Mouse (Mus musculus): ENCODE measurements around the gene Tnfrsf21. TPM values are rescaled to one million over a fixed set of nuclear protein-coding genes. Genes with fewer than 3 reads are reported as not detected.

The Tnfrsf21 gene
- polyA plus RNA-seq, 1 experiment from 2014 or later: 29.4 TPM

- Histone ChIP-seq H3K36me3 (ENCODE audit: control insufficient read depth, insufficient read depth, low read length) (0 out of 2 replicates have a peak, but pooled peaks cover 3% of the 10 kb centered on the region), H3K4me2 (no peak overlapping the region), H3K4me3 (ENCODE audit: low read depth, low read length) (no peak overlapping the region), H3K4me1 (ENCODE audit: control insufficient read depth, insufficient read depth, low read length) (no peaks in the 10 kb centered on the region), H3K27me3 (ENCODE audit: control insufficient read depth, insufficient read depth, low read length) (no peaks in the 10 kb centered on the region), H3K9me3 (ENCODE audit: control insufficient read depth, low read length) (no peaks in the 10 kb centered on the region), H3K27ac (ENCODE audit: low read depth, low read length) (no peak overlapping the region), H3K9ac (ENCODE audit: low read length) (no peak overlapping the region)
- no peak for ATAC-seq (ENCODE audit: low FRiP score)
- WGBS: 80% methylated on average over 8 of the region's 8 CpGs
- DNase-seq (ENCODE audit: low spot score, missing footprints): no peak
Measured at GRCm38 (mm10) chr17:43032489-43033036, 16.2 kb downstream of the Tnfrsf21 start.

DNA sequence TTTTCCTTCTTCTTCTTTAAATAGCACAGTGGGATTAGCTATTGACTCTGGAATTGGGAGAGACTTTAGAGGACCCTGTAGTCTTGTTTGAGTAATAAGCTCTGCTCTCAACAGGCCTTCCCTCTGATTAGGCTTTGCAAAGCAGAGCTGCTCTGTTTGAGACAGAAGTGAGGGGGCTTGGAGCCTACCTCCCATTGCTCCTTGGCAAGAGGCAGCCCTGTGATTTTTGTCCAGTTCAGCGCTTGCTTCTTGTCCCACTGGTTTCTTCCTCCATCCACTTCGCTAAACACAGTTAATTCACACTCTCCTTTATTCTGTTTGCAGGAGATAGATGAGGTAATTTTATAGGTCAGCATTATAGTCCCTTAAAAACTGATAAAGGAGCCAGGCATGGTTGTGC, 19.0 kb downstream of the Tnfrsf21 start:
- Histone ChIP-seq H3K4me2 (no peak overlapping the region), H3K4me3 (ENCODE audit: low read depth, low read length) (no peak overlapping the region), H3K9ac (ENCODE audit: low read length) (no peak overlapping the region), H3K27me3 (ENCODE audit: control insufficient read depth, insufficient read depth, low read length) (no peaks in the 10 kb centered on the region), H3K36me3 (ENCODE audit: control insufficient read depth, insufficient read depth, low read length) (peaks cover 14% of the 10 kb centered on the region), H3K27ac (ENCODE audit: low read depth, low read length) (no peak overlapping the region), H3K4me1 (ENCODE audit: control insufficient read depth, insufficient read depth, low read length) (no peaks in the 10 kb centered on the region), H3K9me3 (ENCODE audit: control insufficient read depth, low read length) (no peaks in the 10 kb centered on the region)
- no peak for DNase-seq (ENCODE audit: low spot score, missing footprints)
- ATAC-seq (ENCODE audit: low FRiP score): no peak
- WGBS: 83% methylated on average over 2 of the region's 2 CpGs

- Histone ChIP-seq H3K4me2 (no peak overlapping the region), H3K27ac (ENCODE audit: low read depth, low read length) (no peak overlapping the region), H3K36me3 (ENCODE audit: control insufficient read depth, insufficient read depth, low read length) (peaks cover 14% of the 10 kb centered on the region), H3K9ac (ENCODE audit: low read length) (no peak overlapping the region), H3K27me3 (ENCODE audit: control insufficient read depth, insufficient read depth, low read length) (no peaks in the 10 kb centered on the region), H3K9me3 (ENCODE audit: control insufficient read depth, low read length) (no peaks in the 10 kb centered on the region), H3K4me3 (ENCODE audit: low read depth, low read length) (no peak overlapping the region), H3K4me1 (ENCODE audit: control insufficient read depth, insufficient read depth, low read length) (no peaks in the 10 kb centered on the region)
- no peak for DNase-seq (ENCODE audit: low spot score, missing footprints)
- WGBS: 85% methylated on average over 10 of the region's 10 CpGs
- no peak for ATAC-seq (ENCODE audit: low FRiP score)
Measured at GRCm38 (mm10) chr17:43036058-43036757, 19.9 kb downstream of the Tnfrsf21 start.

DNA sequence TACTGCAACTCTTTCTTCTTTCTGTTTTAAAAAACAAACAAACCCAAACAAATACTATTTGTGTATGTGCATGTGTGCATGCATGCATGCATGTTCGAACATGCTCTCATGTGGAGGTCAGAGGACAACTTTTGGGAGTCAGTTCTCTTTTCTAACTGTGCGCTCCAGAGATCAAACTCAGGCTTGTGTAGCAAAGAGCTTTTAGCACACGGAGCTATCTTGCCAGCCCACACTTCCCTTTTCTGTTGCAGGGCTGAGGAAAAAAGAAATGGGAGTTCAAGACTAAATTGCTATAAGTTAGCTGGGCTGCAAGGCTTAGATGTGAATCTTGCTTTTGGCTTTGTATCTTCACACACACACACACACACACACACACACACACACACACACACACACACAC, 24.2 kb downstream of the Tnfrsf21 start:
- peaks cover 14% of the 10 kb centered on the region for H3K36me3 ChIP-seq (ENCODE audit: control insufficient read depth, insufficient read depth, low read length)
- H3K9ac ChIP-seq (ENCODE audit: low read length): no peak overlapping the region
- no peaks in the 10 kb centered on the region for H3K9me3 ChIP-seq (ENCODE audit: control insufficient read depth, low read length)
- WGBS: 82% methylated on average over 3 of the region's 3 CpGs
- H3K27ac ChIP-seq (ENCODE audit: low read depth, low read length): no peak overlapping the region
- H3K4me1 ChIP-seq (ENCODE audit: control insufficient read depth, insufficient read depth, low read length): no peaks in the 10 kb centered on the region
- H3K4me3 ChIP-seq (ENCODE audit: low read depth, low read length): no peak overlapping the region
- no peaks in the 10 kb centered on the region for H3K27me3 ChIP-seq (ENCODE audit: control insufficient read depth, insufficient read depth, low read length)
- no peak overlapping the region for H3K4me2 ChIP-seq
- DNase-seq (ENCODE audit: low spot score, missing footprints) (no peak), ATAC-seq (ENCODE audit: low FRiP score) (no peak)

GRCm38 (mm10) chr17:43050619-43051018, 34.3 kb downstream of the Tnfrsf21 start:
- no peaks in the 10 kb centered on the region for H3K27me3 ChIP-seq (ENCODE audit: control insufficient read depth, insufficient read depth, low read length)
- WGBS: 93% methylated on average over 2 of the region's 2 CpGs
- DNase-seq (ENCODE audit: low spot score, missing footprints) (no peak), ATAC-seq (ENCODE audit: low FRiP score) (no peak)
- no peak overlapping the region for H3K4me2 ChIP-seq
- H3K4me3 ChIP-seq (ENCODE audit: low read depth, low read length): no peak overlapping the region
- no peak overlapping the region for H3K9ac ChIP-seq (ENCODE audit: low read length)
- no peaks in the 10 kb centered on the region for H3K36me3 ChIP-seq (ENCODE audit: control insufficient read depth, insufficient read depth, low read length)
- H3K9me3 ChIP-seq (ENCODE audit: control insufficient read depth, low read length): no peaks in the 10 kb centered on the region
- H3K4me1 ChIP-seq (ENCODE audit: control insufficient read depth, insufficient read depth, low read length): no peaks in the 10 kb centered on the region
- no peak overlapping the region for H3K27ac ChIP-seq (ENCODE audit: low read depth, low read length)

DNA sequence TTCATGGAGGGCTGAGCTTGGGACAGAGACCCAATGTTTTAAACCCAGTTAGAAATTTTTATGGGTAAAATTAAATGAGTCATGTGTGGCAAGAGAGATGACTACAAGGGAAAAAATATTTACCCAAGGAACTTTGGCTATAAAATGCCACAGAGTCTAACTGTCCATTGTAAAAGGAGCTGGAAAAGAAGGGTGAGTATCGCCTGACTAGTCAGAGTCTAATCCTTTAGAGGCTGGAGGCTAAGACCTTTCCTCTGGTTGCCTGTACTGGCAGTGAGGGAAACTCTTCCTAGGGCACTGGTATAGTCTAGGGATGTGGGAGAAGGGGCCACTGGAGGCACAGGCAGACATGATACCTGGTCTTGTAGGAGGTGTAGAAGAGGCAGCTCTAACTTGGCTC, 36.4 kb downstream of the Tnfrsf21 start:
- no peaks in the 10 kb centered on the region for H3K36me3 ChIP-seq (ENCODE audit: control insufficient read depth, insufficient read depth, low read length)
- no peaks in the 10 kb centered on the region for H3K27me3 ChIP-seq (ENCODE audit: control insufficient read depth, insufficient read depth, low read length)
- ATAC-seq (ENCODE audit: low FRiP score) (no peak), DNase-seq (ENCODE audit: low spot score, missing footprints) (no peak)
- no peak overlapping the region for H3K27ac ChIP-seq (ENCODE audit: low read depth, low read length)
- WGBS: 86% methylated on average over 1 of the region's 1 CpGs
- H3K4me2 ChIP-seq: no peak overlapping the region
- H3K4me3 ChIP-seq (ENCODE audit: low read depth, low read length): no peak overlapping the region
- no peaks in the 10 kb centered on the region for H3K4me1 ChIP-seq (ENCODE audit: control insufficient read depth, insufficient read depth, low read length)
- no peak overlapping the region for H3K9ac ChIP-seq (ENCODE audit: low read length)
- H3K9me3 ChIP-seq (ENCODE audit: control insufficient read depth, low read length): no peaks in the 10 kb centered on the region

GRCm38 (mm10) chr17:43053943-43054342, 37.6 kb downstream of the Tnfrsf21 start:
- H3K4me2 ChIP-seq: no peak overlapping the region
- DNase-seq (ENCODE audit: low spot score, missing footprints) (no peak), ATAC-seq (ENCODE audit: low FRiP score) (no peak)
- H3K27ac ChIP-seq (ENCODE audit: low read depth, low read length): no peak overlapping the region
- H3K4me1 ChIP-seq (ENCODE audit: control insufficient read depth, insufficient read depth, low read length): no peaks in the 10 kb centered on the region
- H3K36me3 ChIP-seq (ENCODE audit: control insufficient read depth, insufficient read depth, low read length): no peaks in the 10 kb centered on the region
- no peaks in the 10 kb centered on the region for H3K27me3 ChIP-seq (ENCODE audit: control insufficient read depth, insufficient read depth, low read length)
- H3K4me3 ChIP-seq (ENCODE audit: low read depth, low read length): no peak overlapping the region
- no peak overlapping the region for H3K9ac ChIP-seq (ENCODE audit: low read length)
- WGBS: 97% methylated on average over 10 of the region's 10 CpGs
- no peaks in the 10 kb centered on the region for H3K9me3 ChIP-seq (ENCODE audit: control insufficient read depth, low read length)

GRCm38 (mm10) chr17:43058277-43059025, 42.1 kb downstream of the Tnfrsf21 start:
- ATAC-seq (ENCODE audit: low FRiP score): no peak
- Histone ChIP-seq H3K27ac (ENCODE audit: low read depth, low read length) (no peak overlapping the region), H3K4me3 (ENCODE audit: low read depth, low read length) (no peak overlapping the region), H3K4me1 (ENCODE audit: control insufficient read depth, insufficient read depth, low read length) (no peaks in the 10 kb centered on the region), H3K36me3 (ENCODE audit: control insufficient read depth, insufficient read depth, low read length) (no peaks in the 10 kb centered on the region), H3K9me3 (ENCODE audit: control insufficient read depth, low read length) (no peaks in the 10 kb centered on the region), H3K27me3 (ENCODE audit: control insufficient read depth, insufficient read depth, low read length) (no peaks in the 10 kb centered on the region), H3K4me2 (no peak overlapping the region), H3K9ac (ENCODE audit: low read length) (no peak overlapping the region)
- 91% methylated on average over 11 of the region's 11 CpGs for WGBS
- no peak for DNase-seq (ENCODE audit: low spot score, missing footprints)

DNA sequence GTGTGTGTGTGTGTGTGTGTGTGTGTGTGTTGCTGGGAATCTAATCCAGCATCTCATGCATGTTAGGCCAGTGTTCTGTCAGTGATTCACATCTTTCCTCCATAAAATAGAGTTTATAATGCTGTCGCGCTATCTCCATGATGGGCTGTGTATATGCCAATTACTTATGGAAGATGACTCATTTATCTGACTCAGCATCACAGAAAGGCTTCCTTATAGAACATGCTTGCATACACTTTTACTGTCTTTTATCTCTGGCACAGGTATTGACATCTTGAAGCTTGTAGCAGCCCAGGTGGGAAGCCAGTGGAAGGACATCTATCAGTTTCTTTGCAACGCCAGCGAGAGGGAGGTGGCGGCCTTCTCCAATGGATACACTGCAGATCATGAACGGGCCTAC, 48.4 kb downstream of the Tnfrsf21 start:
- 97% methylated on average over 6 of the region's 6 CpGs for WGBS
- H3K4me3 ChIP-seq (ENCODE audit: low read depth, low read length): no peak overlapping the region
- 0 out of 2 replicates have a peak, but pooled peaks cover 2% of the 10 kb centered on the region for H3K36me3 ChIP-seq (ENCODE audit: control insufficient read depth, insufficient read depth, low read length)
- no peaks in the 10 kb centered on the region for H3K9me3 ChIP-seq (ENCODE audit: control insufficient read depth, low read length)
- no peak overlapping the region for H3K9ac ChIP-seq (ENCODE audit: low read length)
- no peak overlapping the region for H3K4me2 ChIP-seq
- no peaks in the 10 kb centered on the region for H3K27me3 ChIP-seq (ENCODE audit: control insufficient read depth, insufficient read depth, low read length)
- no peak for ATAC-seq (ENCODE audit: low FRiP score)
- H3K27ac ChIP-seq (ENCODE audit: low read depth, low read length): no peak overlapping the region
- H3K4me1 ChIP-seq (ENCODE audit: control insufficient read depth, insufficient read depth, low read length): no peaks in the 10 kb centered on the region
- DNase-seq (ENCODE audit: low spot score, missing footprints): no peak
